Mouse (Mus musculus): Measurements from ENCODE around the gene Ptn. TPM values are rescaled to one million over a fixed set of nuclear protein-coding genes. Genes with fewer than 3 reads are reported as not detected.

Ptn gene
- total RNA-seq, 2 experiments from 2014 or later = 234 TPM

Small RNAs within 50 kb of the gene (microRNA-seq; reads per million reads assigned to microRNA genes)
- 0 reads per million in 2 experiments for gene Gm25111

All from layer of hippocampus, postnatal 36 days (tissue).